Mouse (Mus musculus) frontal cortex, adult (tissue): Measurements from ENCODE around the gene Lipm.

Experiments
- ATAC-seq: cut with Nextera tagmentation; 2 replicates; pipeline ENCODE4 v1.9.2; 2017; ENCODE audit warnings: mild to moderate bottlenecking, moderate library complexity, mixed read lengths; ENCODE audit not compliant: low TSS enrichment

Lipm gene

DNA sequence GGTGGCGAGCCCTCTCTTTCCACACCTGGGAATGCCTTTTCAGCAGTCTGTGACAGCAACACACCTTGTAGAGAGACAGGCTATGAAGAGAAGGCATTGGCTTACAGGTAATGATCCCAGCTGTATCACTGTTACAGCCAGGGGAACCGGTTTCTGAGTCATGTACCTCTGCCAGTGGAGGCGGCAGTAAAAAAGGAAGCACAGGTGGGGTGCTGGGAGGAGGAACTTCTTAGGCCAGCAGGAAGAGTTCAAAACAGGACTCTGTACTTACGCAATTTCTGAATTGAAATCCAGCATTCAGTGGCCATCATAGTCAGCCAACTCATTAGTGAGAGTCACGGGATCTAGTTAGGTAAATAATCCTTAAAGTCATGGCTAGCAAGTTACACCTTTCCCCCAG, 65.2 kb downstream of the Lipm start, which contains the start of gene Ankrd22:
Ankrd22 (minus strand) TSS at position 163 of the 400 bp plus-strand sequence.
- ATAC-seq, result no peak

DNA sequence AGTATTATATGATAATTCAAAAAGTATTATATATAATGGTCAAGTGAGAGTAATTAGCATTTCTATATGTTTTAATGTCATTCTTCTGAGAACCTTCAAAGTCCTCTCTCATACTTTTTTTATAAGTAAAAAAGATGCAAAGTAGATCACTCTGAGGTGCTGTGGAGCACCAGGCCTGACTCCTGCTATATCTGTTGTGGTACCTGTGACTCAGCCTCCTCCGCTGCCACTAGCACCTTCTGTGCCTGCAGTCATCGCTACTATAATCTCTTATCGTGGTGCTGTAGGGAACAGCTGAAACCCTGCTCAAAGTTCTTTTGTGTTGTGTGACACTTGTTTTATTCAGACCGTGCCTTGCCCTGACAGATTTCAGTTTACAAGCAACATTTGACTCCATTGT, 65.7 kb downstream of the Lipm start:
- ATAC-seq, result no peak

DNA sequence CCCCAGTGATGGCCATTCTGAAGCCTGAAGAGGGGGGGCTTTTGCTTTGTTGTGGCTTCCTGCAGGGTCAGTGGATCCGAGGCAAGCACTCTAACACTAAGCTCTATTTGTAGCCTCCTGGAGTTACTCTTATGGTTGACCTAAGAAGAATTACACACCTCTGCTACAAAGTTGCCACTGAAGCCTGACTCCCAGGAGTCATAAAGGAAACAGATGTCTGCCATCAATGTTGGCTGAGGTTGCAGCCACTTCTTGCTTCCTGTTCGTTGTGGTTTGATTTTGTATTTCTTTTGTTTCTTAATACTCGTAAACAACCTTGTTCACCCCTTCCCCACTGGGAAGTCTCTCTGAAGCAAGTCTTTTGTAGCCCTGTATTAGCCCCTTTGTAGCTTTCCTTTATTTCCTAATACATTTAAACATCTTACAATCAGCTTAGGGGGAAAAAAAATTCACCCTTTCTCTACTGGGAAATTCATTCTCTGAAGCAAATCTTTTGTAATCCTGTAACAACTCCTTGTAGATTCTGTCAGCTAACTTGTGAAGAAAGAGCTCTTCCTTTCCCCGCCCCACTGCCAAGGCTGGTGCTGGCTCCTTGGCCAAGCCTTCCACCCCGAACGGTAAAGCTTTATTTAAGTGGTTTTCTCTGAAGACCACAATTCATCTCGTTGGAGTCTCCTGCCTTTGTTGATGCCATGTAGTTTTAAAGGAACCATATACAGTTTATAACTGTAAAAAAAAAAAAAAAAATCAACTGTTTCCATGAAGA, 67.3 kb downstream of the Lipm start:
- ATAC-seq, result no peak

DNA sequence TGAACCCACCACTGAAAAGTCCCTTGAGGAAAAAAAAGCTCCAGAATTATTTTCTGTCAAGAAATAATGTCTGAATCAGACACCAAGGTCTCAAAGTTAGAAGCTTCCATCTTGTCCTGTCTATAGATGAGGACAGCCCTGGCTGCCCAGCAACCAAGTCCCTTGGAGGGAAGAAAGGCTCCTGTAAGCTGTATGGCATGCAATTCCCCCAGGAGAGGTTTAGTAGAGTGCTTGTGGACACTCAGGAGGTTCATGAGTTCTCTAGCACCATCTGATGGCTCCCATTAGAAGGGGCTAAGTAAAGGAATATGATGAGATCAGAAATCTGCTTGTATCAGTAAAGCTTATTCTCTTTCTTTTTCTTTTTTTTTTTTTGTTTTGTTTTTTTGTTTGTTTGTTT, 68.4 kb downstream of the Lipm start:
- no peak for ATAC-seq

DNA sequence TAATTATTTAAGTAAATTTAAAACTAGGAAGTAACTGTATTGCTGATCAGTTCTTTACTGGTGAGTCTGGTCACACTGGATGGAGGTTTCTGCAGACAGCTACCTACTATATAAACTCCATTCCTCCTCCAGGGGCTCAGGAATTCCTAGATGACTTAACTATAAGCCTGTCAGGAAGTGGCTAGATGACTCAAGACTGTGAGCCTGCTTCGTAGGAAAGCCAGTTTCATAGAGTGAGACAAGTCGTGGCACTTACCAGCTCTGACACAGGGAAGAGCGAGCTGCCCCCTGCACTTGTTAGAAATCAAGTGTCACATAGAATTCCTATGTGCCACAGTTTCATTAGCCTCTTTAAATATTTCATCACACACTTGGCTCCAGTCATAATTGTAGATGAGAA, 70.4 kb downstream of the Lipm start:
- ATAC-seq, result no peak
